Mouse (Mus musculus): ENCODE measurements around the gene Arl3.
"Not testable (repeated sequence)": the region's sequence is repeated elsewhere in the genome, so short reads cannot be mapped to it uniquely, and the experiment has no call there.

Gene Arl3

DNA sequence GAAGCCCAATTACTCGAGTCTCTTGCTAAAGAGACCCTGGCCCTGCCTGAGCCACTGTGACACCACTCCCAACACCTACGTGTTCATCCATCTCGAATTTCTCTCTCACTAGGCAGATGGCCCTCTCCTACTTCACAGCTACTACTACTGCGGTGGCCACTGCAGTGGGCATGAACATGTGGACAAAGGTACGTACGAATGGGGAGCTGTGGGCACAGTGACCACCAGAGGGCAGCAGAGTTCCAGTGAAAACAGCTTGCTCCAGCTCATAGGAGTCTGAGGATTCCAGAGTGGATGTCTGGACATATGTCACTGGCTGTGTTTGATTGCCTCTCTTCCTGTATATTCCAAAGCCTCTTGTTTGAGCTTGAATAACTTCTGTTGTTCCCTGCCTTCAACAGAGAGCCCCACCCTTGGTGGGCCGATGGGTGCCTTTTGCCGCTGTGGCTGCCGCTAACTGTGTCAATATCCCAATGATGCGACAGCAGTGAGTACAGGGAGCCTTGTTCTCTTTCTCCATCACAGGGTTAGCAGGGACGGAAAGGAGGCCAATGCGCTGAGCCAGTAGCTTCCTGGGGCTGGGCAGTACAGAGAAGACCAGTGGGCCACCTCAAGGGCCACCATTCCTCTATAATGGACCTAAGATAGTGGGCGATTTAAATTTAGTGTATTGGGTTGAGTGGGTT, 15.0 kb upstream of the Arl3 start:
- peak; percentile 70 to 88 for DNase-seq

DNA sequence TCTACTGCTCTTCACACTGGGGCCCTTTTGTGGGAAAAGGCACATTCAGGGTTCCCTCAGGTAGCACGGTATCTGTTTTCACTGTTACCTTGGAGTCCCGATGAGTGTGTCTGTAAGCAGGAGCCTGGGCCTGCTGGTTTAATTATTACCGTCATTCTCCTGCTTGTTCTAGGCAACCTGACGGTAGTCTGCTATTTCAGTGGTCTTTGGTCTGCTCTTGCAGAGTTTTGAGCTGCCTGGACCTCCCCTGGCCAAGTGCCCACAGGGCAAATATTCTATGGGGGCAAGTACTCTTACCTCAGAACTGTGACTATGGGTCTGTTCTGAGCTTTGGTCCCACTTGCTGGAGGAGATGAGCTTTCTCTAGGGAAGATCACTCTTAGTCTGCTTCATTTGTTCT, 2.2 kb upstream of the Arl3 start:
- DNase-seq: peak; percentile 66 to 85

DNA sequence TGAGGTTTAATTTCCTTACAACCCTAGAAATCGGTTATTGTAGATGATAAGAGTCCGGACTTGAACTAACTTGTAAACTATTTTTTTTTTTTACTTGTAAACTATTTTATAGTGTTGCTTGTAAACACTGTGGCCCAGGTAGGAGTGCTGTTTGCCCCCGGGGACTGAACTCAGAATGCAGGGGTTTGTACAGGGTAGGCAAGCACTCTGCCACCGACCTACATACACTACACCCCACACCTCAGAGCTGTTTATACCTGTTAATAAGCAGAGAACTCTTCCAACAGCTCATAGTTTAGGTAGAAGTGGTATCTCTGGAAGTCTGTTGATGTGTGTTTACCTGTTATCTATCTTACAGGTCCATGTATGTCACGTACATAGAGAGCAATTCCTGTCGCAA, 992 bp upstream of the Arl3 start:
- no peak for DNase-seq

DNA sequence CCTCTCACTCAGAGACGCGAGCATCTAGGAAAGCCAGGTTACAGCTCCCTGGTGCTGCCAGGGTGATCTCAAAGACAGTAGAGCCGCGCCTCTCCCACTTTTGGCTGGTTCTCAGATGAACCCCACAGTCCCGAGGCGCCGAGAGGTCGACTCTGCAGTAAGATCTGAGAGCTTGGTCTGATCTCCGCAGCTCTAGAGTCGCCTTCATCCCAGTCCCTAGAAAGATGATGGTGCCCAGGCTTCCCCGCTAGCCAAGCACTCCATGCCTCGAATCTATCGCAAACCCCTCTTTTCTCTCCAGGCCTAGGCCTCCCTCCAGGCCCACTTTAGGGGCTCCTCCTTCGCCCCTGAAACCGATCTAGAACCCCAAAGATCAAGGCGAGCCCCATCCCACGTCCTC, 450 bp downstream of the Arl3 start:
- DNase-seq: no peak

DNA sequence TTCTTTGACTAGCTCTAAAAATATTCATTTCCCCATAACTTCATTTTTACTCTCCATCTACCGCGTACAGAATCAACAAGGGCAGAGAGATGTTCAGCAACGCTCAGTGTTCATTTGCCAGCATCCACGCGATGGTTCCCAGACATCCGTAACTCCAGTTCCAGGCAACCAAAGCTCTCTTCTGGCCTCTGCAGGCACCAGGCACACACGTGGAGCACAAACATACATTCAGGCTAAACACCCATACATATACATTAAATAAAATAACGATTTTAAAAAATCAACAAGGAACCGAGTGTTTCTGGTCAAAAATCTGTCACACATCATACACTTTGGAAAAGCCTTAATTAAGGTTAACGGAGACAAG, 1.1 kb downstream of the Arl3 start:
- no peak for DNase-seq

DNA sequence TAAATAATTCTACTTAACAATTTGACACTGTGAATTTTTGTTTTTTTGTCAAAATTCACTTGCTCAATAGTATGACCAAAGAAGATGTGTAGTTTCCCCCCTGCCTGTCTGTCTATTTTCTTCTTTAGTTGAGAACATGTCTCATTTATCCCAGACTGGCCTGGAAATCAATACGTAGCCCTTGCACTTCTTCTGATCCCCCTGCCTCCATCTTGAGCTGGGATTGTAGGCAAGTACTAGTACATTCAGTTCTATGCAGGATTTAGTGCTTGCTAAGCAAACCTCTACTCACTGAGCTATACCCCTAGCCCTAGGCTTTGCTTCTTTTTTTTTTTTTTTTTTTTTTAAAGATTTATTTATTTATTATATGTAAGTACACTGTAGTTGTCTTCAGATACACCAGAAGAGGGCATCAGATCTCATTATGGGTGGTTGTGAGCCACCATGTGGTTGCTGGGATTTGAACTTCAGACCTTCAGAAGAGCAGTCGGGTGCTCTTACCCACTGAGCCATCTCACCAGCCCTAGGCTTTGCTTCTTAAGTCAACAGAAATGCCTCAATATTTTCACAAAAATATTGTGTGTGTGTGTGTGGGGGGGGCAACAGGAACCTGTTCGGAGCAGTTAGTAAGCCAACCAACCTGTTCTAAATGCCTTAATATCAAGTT, 1.7 kb downstream of the Arl3 start:
- DNase-seq: not testable (repeated sequence)

DNA sequence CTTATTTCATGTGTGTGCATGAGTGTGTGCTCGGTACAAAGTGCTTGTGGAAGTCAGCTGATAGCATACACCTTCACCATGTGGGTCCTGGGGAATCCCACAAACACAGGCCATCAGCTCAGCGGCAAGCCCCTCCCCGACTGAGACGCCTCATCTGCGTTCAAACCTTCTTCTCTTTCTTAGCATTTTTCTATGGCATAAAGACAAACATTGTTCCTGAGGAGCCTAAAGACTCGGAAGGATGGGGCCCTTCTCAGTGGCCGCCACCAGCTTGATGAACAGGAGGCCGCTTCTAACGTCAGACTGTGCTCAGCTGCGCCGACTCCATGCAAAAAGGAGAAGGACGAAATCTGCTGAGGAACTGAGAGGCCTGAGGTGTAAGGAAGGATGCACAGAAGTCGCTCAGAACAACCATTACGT, 8.9 kb downstream of the Arl3 start:
- DNase-seq: no peak

DNA sequence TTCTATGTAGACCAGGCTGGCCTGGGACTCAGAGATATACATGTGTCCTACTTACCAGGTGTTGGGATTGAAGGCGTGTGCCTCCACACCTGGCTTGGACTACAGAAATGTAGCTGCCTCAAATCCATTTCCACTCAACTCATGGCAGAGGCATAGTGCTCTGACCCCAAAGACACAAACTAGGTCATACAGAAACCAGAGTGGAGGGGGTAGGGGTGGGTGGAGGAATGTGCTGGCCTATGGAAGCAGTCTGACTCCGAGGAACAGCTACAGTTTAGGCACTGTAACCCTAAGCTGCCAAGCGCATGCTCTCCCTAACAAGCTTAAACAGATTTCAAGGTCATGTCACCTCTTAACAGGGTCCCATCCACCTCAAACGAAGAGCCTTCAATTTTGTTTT, 9.4 kb downstream of the Arl3 start:
- no peak for DNase-seq

DNA sequence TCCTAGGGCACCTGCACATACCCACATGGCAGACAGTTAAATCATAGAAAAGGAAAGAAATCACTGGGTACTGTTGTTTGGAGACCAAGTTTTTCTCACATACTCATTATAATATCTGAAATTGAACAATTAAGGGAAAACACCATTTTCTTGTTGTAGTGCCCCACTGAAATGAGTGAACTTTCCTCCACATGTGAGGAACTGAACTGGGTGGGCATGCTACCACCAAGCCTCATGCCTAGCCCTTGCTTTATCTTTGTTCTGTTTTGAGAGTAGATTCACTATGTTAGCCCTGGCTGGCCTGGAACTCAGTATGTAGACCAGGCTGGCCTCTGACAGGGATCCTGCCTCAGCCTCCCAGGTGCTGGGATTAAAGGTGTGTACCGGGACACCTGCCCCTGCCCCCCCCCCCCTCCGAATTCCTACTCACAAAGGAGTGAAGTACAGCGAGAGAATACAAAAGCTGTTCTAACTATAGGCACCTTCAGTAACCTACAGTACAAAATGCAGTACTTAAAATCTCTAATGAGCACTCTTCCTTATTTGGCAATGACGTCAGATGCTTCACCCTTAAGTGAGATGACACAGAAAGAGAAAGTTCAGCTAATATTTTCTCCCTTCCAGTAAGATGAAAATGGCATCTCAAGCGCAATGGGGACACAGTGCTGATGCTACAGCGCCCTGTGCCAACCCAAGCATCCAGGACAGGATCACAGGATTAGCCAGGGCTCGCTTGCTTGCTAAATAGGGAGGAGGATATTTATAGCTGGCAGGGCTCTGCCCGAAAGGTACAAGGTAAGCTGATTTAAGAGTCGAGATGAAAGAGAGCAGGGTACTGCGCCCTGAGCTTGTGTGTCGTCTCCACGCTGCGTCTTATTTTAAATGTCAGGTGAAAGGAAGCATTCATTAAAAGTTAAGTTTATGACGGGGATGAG, 10.2 kb downstream of the Arl3 start:
- DNase-seq: no peak

DNA sequence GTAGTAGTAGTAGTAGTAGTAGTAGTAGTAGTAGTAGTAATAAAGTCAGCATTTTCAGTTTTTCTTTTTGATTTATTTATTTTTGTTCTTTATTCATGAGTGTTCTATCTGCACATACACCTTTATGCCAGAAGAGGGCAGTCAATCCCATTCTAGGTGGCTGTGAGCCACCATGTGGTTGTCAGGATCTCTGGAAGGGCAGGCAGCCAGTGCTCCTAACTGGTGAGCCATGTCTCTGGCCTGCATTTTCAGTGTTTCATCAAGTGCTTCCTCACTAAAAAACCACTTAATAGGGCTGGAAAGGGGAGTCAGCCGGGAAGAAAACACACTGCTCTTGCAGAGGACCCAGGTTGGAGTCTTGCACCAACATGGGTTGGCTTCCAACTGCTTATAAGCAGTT, 10.9 kb downstream of the Arl3 start:
- DNase-seq: peak; percentile 59 to 69

DNA sequence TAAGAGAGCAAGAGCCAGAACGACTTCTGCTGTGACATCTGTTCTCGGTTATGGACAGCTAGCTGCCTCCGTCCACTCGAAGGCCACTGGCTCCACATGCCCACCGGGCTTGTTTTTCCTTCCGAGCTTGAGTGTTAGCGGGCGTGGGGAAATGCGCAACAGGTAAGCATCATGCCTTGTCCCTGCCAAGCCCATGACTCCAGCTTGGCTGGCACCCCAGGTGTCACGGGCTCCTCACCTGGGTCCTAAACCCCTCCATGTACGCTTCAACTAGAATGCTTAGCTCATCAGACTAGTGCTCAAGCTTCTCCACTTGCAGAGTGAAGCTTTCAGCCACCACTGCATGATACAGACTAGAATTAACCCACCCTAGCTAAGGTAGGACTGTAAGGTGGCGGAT, 14.4 kb downstream of the Arl3 start:
- DNase-seq: peak; percentile 29 to 44

DNA sequence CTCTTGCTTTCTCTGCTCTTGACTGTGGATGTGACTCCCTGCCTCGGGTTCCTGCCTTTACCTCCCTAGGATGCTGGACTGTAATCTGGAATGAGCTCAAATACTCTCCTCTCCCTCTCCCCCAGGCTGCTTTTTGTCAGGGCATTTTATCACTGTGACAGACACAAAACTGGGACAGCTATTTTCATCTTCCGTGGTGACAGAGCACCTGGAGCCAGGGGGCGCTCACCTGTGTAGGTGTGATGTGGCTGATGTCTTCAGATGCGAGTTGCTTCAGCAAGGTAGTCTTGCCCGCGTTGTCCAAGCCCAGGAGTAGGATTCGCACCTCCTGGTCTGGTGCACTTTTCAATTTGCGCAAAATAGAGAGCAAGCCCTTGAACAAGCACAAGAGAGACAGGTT, 15.0 kb downstream of the Arl3 start:
- no peak for DNase-seq

DNA sequence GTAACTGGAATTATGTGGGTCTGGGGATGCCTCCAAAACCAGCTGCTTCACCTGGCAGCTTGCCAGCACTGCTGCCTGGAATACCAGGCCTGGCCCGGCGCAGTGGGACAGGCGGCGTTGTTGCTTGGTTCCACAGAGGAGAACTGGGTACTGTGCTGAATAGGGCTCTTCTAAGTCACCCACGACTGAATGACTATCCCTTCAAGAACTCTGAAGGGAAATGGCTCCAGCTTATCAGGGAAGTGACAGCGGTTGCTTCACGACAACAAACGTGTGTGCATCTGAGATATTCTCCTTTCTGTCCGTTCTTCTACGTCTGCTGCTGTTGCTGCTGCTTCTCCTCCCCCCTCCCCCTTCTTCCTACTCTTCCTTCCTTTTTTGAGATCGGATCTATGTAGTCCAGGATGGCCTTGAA, 19.4 kb downstream of the Arl3 start:
- no peak for DNase-seq

DNA sequence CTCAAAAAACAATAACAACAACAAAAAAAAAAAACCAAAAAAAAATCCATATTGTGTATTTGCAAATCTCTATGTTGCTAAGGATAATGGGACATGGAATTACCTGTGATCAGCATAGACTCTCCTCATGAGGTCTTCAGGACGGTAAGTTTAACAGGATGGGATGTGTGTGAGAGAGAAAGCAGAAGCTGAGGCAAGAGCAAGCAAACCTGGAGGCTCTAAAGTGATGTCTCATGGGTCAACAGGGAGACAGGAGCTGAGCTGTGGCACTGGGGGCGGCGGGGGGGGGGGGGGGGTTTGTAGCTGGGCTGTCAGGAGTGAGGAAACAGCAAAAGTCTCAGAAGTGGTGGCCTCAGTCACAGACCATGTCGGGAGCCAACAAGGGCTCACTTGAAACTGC, 20.5 kb downstream of the Arl3 start:
- no peak for DNase-seq

DNA sequence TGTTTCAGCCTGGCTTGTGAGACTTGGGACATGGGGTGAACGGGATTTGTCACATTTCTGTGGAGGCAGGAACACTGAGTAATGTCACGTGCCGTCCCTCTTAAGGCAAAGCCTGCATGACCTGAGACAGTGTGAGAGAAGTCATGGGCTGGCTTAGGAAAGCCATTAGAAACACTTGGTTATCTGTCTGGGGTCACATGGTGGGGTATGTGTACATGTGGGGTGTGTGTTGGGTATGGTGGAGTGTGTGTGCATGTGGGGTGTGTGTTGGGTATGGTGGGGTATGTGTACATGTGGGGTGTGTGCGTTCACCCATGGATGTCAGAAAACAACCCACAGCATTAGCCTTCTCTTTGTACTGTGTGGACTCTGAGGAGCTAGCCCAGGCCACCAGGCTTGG, 22.6 kb downstream of the Arl3 start:
- DNase-seq: no peak

DNA sequence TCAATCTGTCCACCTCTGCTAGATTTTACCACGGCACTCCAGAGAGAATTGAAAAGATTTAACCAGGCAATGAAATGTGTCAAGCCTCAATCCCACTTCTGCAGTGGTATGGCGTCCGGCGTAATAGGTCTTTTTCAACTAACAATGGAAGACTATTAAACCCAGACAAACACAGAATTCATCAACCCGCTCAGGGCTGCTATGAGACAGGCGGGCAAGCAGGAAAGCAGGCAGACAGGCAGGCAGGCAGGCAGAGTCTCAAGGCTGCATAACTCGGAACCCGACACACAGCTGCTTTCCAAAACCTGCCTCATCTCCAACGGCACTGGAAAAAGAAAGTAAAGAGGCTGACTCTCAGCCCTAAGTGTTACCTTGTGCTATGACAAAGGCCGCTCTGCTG, 24.9 kb downstream of the Arl3 start:
- no peak for DNase-seq

DNA sequence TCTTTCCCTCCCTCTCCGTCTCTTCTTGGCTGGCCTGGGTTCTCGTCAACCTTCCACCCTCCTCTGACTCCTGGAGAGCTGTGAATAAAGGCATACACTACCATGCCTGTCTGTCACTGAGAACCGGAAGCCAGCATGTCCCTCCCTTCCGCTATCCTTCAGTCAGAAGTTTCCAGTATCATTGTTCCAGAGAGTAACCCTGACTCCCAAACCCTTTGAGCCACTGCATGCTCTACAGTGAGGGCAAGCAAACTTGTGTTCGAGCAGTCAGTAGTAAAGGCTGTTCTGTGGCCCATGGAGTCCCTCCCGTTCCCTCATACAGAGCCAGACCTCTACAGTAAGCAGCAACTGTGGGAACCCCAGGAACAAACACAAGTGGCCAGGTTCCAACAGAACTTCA, 25.4 kb downstream of the Arl3 start:
- DNase-seq: no peak

DNA sequence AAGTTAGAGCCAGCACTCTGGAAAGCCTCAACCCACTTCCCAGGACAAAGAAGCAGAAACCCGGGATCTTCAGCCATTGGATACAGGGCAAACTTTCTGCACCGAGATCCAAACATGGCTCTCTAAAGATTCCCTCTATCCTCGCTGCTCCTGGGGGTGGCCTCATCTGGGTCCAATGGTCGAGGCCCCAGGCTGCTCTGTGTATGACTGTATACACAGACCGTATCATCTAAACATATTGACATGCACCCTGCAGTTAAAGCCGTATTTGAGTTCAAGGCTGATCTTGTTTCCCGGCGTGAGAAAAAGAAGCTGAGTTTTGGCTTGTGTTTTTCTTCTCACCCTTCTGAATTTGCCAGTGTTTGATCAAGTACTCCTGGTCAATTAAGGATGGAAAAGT, 30.2 kb downstream of the Arl3 start:
- DNase-seq: no peak

DNA sequence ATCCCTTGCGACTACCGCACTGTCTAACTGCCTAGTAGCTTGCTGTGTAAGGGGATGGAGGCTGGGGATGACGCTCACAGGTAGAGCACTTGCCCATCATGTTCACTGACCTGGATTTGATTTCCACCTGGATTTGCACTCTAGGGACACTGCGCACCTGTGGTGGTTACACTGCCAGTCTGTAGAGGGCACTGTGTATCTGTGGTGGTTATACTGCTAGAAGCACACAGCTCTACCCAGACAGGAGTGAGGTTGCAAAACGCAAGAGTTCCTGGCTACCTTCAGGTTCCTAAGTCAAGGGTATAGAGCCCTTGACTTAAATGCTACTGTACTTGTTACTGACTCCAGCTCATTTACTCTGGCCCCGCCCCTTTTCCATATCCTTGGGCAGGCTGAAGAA, 34.8 kb downstream of the Arl3 start:
- DNase-seq: peak in 1 of 2 experiments; percentile 42

DNA sequence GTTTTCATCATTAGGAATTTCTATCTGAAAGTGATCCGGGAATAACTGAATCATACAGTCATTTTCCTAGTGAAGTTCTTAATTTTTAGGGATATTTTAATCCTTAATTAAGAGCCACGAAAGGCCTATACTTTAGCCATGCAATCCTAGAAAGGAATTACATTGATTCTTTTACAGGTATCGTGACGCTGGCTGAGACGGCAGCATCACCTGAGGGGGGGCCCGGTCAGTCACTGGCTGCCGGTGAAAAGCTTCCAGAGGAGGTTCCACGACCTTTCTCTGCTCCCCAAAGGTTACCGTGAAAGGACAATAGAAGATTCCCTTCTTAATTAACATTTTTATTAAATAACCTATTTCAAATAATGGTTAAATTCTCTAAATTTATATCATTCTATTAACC, 35.6 kb downstream of the Arl3 start:
- no peak for DNase-seq

DNA sequence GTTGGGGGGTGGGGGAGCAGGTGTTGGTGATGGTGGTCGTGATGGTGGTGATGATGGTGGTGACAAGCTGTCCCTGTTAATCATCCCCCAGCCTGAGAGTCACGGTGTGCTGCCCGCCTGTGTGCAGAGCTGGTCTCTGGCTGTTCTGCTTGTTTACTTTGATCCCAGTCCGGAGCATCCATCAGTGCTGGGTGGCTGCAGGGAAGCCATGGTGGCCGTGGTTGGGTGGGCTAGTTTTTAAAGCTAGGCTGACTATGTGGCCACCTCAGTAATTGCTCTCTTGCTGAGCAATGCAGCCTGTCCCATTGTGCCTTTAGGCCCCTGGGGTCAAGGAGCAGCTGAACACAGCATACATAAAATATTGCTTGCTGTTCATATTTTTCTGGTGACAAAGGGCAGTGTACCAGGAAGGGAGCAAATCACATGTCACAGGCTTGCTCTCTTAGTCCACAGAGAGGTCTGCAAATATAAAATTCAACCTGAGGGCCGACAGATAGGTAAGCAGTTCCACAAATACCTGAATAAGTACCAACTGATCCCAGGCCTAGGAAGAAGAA, 38.4 kb downstream of the Arl3 start:
- DNase-seq: peak in 1 of 2 experiments; percentile 3

DNA sequence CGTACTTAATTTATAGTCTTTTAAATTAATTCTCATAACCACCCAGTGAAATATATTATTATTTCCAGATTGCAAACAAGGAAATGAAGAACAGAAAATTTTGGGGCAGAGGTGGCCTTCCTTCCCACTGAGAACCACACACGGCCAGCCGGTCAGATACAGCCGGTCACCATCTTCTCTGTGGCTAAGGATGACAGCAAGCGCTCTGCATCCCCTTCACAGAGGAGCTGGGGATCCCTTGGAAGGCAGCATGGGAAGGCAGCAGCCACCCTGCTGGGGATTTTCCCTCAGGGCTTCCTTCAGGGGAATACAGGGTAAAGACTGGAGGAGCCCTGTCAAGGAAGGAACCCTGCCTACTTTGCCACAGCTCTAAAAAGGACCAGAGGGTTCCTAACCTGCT, 39.5 kb downstream of the Arl3 start:
- DNase-seq: no peak

DNA sequence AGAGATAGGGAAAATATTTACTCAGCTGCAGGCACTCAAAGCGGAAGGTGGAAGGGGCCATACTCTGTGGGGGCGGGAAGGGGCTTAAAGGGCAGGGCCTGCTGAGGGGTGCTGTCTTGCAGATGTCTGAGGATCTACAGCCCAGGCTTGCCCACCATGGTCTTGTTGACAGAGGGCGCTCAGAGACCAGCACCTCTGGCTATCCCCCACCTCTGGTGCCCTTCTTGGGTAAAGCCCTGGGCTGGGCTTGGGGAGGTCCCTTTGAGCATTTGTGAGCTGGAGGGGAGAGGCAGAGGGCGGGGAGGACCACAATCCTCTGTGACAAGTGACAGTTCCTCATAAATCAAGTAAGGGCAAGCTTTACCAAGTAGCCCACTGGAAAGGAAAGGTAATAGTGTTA, 39.9 kb downstream of the Arl3 start:
- peak in 1 of 2 experiments; percentile 3 for DNase-seq
